Mouse (Mus musculus): ENCODE results near the gene Map4k2.

The Map4k2 gene

DNA sequence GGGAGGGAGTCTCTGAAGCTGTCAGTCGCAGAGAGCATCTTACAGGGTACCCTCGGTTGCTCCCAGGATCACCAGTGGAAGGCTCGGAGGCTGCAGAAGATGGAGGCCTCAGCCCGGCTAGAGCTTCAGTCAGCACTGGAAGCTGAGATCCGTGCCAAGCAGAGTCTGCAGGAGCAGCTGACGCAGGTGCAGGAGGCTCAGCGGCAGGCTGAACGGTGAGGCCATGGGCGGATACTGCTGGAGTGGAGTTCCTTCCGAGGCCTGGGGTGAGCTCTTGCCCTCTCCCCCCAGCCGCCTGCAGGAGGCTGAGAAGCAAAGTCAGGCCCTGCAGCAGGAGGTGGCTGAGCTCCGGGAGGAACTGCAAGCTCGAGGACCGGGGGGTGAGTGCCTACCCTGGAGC is 25.4 kb upstream of the Map4k2 start:
- DNase-seq (ENCODE audit: low spot score): no peak

DNA sequence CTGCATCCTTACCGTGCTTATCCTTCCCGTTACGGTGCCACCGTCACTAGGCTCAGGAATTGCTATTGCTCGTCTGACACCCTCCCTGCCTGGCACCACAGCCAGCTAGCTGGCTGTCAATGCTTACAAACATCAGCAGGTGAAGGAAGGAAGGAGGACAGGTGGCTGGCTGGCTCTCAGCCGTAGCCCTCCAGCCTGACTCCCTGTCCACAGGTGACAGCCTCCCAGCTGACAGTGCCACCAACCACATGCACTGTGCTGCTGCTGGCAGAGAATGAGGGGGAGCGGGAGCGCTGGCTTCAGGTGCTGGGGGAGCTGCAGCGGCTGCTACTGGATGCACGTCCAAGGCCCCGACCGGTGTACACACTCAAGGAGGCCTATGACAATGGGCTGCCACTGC is 22.8 kb upstream of the Map4k2 start:
- no peak for DNase-seq (ENCODE audit: low spot score)

DNA sequence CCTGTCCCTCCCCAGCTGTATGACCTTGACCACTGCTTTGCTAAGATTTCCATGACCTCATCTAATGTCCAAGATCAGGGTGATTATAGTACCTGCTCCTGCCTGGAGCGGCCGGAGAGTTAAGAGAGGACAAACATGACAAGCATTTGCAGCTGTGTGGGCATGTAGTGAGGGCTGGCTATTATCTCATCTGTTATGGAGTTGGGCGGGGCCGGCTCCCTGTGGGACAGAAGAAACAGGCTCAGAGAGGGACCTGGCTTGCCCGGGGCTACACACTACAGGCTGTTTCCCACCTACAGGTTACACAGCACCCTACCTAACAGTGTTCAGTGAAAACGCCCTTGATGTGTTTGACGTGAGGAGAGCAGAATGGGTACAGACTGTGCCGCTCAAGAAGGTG is 19.6 kb upstream of the Map4k2 start:
- DNase-seq (ENCODE audit: low spot score): no peak

DNA sequence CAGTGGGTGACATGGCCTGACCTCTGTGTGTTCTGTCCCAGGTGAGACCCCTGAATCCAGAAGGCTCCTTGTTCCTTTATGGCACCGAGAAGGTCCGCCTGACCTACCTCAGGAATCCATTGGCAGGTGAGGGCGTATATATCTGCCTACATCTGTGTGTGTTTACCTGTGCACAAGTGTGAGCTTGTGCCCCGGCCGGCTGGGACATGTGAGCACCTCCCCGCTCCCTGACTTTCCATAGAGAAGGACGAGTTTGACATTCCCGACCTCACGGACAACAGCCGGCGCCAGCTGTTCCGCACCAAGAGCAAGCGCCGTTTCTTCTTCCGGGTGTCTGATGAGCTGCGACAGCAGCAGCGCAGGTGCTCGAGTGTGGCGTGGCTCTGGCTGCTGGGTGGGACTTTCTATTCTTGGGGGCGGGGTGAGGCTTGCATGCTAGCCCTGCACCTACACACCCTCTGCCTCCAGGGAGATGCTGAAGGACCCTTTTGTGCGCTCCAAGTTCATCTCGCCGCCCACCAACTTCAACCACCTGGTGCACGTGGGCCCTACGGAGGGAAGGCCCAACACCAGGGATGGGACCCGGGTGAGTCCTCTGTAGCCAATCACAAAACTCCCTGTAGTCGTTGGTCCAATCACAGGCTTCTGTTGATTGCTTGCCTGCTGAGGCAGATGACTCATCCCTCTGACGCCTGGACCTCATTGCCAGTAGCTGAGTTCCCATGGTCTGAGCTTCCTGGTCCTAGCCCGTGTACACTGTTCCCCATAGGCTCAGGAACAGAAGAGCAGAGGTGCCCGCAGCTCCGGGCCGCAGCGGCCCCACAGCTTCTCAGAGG is 18.9 kb upstream of the Map4k2 start:
- no peak for DNase-seq (ENCODE audit: low spot score)

DNA sequence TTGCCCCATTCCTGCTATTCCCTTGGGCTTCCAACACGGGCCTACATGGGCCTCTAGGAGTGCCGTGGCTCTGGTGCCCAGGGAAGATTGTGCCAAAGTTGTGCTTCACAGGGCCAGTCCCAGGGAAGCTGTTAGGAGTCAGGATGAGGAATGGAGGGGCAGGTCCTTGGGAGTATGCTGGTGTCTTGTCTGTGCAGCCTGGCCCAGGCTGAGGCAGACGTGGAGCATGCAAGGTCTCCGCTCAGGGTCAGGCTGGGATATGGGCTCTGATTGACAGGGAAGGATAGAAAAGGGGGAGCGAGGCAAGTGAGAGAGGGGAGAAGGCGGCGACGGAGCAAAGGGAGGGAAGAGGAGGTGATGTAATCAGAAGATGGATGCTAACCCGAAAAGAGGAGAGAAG is 16.2 kb upstream of the Map4k2 start:
- no peak for DNase-seq (ENCODE audit: low spot score)

DNA sequence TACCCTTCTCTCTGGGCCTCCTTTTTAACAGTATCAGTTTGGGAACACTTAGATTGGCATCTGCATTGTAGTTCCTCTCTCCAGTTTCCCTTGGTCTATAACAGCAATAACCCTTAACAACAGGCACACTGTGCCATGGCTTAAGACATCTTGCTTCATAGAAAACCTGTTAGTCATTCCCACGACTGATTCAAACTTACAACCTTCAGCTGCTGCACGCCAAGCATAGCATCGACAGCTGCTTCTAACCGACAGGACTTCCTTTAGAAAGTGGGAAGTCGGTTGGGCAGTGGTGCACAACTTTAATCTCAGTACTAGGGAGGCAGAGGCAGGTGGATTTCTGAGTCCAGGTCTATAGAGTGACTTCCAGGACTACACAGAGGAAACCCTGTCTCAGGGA is 9.8 kb upstream of the Map4k2 start:
- DNase-seq (ENCODE audit: low spot score): no peak

DNA sequence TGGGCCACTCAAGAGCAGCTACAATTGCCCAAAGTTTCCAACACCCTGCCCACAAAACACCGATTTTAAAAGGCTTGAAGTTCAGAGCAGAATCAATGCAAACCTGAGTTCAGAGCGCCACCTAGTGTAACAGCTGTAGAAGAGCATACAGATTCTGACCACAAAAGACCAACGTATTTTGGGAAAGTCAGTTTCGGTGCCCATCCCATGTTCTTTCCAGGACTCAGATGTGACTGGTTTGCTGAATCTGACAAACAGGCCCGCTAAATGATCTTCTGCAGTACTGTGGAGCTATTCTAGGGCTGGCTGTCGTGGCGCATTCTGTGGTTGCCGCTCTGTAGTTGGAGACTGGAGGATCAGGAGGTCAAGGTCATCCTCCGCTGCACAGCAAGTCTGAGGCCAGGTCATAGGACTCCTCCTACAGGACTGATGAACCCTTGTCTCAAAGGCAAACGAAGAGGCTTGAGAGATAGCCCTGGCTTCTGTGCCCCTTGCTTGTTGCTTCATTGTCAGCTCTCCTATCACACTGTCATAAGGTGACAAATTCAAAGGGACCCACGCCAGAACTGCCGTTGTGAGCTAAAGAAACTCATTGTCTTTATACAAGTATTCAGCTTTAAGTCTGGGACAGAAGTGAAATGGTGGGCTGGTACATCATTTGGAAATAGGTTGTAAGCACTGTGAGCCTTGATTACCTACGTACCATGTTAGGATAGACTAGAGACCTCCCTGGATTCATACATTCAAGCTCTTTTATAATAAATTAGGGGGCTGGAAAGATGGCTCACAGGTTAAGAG is 9.0 kb upstream of the Map4k2 start:
- DNase-seq (ENCODE audit: low spot score): no peak

DNA sequence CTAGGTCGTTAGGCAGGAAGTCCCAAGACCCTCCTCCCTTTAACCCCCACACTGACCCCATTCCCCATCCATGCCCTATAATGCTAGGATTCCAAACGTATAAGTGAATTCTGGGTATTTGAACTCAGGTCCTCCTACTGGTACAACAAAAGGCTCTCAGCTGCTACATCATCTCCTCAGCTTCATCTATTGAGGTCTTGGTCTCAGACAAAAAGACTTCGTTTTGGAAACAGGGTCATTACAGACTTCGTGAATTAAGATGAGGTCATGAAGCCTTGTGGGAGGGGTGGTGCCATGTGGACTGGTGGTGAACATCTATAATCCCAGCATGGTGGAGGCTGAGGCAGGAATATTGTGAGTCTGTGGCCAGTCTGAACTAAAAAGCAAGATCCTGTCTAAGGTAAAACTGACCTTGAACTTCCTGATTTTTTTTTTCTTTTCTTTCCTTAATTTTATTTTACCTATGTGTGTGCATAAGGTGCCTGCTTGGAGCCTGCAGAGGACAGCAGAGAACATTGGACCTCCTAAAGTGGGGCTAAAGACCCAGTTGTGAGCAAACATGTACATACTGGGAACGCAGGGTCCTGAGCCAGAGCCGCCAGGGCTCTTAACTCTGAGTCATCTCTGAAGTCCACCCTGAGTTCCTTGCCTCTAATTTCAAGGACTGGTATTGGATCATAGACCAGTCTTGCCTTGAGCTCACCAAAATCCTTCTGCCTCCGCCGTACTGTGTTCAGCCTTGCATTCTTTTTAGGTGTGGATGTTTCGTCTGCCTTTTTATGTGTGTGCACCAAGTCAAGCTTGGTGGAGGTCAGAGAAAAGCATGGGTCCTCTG is 7.0 kb upstream of the Map4k2 start:
- DNase-seq (ENCODE audit: low spot score): no peak

DNA sequence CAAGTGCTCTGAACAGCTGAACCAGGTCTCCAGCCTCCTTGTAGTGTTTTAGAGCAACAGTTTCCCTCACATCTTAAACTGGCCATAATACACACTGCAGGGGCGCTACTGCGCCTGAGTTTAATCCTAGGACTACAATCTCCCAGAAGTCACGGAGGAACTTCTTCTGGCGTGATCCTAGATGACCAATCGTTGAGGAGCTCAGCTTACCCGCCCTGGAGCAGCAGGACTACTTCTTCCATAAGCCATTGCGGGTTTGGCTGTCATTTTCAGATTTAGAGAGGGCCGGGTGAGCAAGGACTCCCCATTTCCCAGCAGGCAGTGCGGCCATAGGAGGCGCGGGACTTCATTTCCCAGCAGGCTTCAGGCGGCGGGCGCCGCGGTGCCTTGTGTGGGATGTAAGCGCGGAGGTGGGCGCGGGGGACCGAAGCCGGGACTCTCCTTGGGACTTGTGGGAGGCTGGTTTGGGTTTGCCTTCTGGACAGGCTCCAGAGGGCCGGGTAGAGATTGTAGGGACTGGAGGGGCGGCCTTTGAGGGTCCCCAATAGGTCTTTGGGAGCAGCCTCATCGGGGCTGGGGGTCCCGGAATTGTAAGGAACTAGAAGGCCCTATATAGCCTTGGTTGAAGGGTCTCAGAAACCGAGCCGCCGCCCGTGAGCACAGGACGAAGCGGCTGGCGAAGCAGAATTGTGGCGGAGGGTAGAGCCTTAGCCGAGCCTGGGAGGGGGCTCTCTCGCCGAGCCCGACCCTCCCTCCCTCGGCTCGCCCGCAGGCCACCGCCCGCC is 6.1 kb upstream of the Map4k2 start, which contains the start of gene Men1:
Gene Men1 (plus strand): TSS at position 307 of the 785 bp plus-strand sequence.
- peak; percentile 77 for DNase-seq (ENCODE audit: low spot score)

DNA sequence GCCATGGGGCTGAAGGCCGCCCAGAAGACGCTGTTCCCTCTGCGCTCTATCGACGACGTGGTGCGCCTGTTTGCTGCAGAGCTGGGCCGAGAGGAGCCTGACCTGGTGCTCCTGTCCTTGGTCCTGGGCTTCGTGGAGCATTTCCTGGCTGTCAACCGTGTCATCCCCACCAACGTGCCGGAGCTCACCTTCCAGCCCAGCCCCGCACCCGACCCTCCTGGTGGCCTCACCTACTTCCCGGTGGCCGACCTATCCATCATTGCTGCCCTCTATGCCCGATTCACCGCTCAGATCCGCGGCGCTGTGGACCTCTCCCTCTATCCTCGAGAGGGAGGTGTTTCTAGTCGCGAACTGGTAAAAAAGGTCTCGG is 5.5 kb upstream of the Map4k2 start:
- DNase-seq (ENCODE audit: low spot score): no peak

DNA sequence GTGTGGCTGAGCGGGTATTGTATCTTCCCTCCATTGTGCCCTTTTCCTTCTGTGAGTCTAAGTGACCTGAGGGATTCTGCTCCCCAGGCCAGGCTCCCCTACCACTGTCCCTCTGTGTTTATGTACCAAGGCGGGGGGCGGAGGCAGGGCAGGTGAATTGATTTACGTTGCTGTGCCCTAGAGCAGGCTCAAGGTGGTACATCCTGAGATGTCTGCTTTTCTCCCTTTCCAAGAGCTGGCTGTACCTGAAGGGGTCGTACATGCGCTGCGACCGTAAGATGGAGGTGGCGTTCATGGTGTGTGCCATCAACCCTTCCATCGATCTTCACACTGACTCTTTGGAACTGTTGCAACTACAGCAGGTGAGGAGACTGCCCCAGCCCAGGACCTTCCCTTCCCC is 4.0 kb upstream of the Map4k2 start:
- DNase-seq (ENCODE audit: low spot score): no peak

DNA sequence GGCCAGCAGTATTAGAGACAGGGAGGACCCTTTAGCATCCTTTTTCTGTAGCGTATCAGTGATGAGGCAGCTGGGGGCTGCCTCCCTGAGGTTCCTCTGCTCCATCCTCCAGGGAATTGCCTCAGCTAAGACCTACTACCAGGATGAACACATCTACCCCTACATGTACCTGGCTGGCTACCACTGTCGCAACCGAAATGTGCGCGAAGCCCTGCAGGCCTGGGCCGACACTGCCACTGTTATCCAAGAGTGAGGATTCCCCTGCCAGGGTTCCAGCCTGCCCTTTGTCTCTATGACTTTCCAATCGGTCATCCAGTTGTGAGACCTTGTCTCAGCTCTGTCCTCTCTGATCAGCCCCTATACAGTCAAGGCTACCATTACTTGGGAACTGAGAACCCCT is 2.8 kb upstream of the Map4k2 start:
- DNase-seq (ENCODE audit: low spot score): no peak

DNA sequence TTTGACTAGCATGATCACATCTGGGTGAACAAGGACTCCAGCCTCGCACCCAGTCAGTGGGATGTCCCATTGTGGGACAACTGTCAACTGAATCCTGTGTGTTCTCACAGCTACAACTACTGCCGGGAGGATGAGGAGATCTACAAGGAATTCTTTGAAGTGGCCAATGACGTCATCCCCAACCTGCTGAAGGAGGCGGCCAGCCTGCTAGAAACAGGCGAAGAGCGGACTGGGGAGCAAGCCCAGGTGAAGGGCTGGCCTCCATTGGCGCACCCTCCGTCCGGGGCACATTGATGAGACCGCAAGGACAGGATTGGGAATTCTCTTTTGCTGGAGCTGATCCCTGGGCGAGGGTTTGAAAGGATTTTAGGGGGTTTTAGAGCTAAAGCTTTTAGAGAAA is 2.2 kb upstream of the Map4k2 start:
- DNase-seq (ENCODE audit: low spot score): no peak

DNA sequence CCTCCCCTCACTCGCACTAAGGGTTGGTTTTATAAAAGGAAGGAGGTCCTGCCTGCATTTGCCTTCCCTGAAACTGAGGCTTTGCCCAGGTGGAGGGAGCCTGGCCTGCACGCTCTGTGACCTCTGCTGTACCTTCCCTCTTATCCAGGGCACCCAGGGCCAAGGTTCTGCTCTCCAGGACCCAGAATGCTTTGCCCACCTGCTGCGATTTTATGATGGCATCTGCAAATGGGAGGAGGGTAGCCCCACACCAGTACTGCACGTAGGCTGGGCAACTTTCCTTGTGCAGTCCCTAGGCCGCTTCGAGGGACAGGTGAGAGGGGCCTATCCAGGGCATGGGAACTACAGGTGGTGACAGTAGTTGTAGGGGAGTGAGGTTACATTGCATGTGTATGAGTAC is 1.7 kb upstream of the Map4k2 start:
- no peak for DNase-seq (ENCODE audit: low spot score)

DNA sequence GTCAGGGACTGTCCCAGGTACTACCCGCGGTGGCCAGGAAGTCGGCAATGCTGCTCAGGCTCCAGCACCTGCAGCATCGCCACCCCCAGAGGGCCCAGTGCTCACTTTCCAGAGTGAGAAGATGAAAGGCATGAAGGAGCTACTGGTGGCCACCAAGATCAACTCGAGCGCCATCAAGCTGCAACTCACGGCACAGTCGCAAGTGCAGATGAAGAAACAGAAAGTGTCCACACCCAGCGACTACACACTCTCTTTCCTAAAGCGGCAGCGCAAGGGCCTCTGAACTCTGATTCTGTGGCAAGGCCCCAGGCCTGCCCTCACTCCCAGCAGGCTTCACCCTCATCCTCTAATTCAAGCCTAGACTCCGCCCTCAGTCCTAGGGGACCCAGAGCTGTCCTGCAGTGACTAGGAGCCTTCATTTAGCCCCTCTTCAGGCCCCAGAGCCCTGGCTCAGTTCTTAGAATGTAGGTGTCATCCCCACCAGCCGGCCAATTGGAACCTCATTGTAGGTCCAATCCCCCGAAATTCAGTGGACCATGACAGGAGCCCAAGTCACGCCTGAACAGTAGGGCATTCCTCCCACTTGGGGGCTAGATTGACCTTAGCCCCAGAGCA is 938 bp upstream of the Map4k2 start:
- DNase-seq (ENCODE audit: low spot score): no peak

DNA sequence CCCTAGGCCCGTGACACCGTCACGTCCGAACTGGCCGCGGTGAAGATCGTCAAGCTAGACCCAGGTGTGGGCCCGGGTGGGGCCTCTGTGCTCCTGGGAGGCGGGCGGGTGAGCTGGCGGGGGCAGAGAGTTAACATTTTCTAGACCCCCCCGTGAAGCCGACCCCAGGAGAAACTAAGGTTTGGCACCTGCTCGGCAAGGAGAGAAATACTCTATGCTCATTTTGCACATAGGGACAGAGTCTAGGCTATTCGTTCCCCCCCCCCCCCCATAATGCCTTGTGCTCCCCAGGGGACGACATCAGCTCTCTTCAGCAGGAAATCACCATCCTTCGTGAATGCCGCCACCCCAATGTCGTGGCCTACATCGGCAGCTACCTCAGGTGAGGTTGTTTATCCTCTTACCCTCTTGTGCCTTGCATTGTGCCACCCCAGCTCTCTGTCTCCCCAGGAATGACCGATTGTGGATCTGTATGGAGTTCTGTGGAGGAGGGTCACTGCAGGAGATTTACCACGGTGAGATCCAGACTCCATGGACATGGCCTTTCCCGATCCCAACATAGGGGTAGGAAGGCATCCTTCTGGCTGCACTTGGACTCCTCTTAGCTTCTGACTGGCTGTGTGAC is 630 bp downstream of the Map4k2 start:
- no peak for DNase-seq (ENCODE audit: low spot score)

DNA sequence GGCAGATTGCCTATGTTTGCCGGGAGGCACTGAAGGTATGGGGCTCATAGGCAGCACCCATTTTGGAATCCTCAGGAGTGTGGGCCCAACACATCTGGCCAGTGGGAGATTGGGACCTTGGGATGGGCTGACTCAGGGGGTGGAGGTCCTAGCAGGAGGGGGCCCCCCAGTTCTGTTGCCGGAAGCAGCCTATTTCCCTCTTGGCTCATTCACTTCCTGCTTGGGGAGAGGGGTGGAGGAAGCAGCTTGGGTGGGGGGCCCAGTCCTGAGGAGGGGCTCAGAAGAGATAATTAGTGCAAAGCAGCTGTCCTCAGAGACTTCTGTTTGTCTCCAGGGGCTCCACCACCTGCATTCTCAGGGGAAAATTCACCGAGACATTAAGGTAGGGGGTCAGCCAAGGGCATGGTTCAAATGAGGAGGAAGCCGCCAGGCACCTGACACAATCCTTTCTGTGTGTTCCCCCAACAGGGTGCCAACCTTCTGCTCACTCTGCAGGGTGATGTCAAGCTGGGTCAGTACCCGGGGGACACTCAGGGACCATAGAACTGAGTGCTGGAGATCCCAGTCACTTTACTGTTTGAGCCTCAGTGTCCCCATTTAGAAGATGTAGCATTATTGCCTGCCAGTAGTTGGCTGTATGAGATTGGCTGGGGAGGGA is 1.5 kb downstream of the Map4k2 start:
- DNase-seq (ENCODE audit: low spot score): no peak

DNA sequence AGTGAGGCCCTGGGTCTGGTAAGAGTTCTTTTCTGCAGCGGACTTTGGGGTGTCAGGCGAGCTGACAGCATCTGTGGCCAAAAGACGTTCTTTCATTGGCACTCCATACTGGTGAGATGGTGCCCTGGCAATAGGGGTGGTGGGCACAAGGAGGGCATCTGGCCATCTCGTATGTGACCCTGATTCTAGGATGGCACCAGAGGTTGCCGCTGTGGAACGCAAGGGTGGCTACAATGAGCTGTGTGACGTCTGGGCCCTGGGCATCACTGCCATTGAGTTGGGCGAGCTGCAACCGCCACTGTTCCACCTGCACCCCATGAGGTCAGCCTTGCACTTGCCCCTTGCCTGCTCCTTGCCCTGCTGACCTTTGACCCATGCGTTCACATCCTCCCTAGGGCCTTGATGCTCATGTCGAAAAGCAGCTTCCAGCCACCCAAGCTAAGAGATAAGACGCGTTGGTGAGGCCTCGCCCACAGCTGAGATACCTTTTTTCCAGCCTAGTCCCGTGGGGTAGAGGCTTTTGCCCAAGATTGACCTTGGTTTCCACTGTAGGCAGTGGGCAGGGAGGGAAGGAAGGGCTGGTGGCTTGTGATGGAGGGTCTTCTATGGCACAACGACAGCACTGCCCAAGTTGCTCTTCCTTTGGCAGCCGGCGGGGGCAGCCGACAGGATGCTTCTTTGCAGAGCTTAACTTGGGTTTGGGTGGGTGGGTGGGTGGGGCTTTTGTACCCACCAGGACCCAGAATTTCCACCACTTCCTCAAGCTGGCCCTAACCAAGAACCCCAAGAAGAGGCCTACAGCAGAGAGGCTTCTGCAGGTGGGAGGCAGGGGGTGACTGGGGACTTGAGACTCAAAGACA is 2.4 kb downstream of the Map4k2 start:
- DNase-seq (ENCODE audit: low spot score): no peak

DNA sequence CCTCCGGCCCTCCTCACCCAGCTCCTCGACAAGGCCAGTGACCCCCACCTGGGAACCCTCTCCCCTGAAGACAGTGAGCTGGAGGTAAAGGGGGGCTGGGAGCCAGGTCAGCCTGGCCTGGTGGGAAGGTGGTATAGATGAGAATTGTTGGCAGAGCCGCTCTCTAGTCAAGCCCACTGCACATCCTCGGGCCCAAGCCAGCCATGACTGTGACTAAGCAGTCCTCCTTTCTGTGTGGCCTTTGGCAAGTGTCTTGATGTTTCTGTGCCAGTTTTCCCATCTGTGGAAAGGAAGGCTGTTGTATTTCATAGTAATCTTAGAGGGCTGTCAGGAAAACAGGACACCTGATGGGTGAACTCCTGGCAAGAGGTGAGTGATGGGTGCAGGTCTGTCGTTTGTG is 3.1 kb downstream of the Map4k2 start:
- DNase-seq (ENCODE audit: low spot score): no peak

Measured in ovary, postnatal 10 days (tissue).